In the genomic region with DNA sequence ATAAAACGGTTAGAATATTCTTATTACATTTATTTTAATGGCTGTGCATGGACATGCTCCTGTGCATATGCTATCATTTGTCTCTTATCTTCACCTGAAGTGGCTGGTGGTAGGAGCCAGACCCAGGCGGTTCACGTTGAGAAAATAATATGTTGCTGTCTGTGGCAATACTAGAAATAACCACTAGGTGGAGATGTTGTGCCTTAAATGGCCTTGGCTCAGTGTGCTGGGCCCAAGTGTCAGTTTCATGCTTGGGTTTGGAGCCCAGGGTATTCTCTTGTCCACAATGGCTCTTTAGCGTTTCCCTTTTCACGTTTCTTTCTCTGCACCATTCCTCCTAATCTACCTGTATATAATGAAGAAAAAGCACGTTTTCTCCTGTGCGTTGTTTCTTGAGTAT, we compare ENCODE assay signal across 8 mouse cellular contexts.
A peak's percentile ranks its signal among the peaks of the same experiment; 100 is the strongest.
DNase-seq lines count a peak whose midpoint lies in the region; ATAC-seq and TF ChIP-seq lines count a peak whose summit lies in the region.
"Had no signal": no experiment of that assay in that cellular context is flagged by ENCODE, and none has a peak within 500 bp of the region (broad histone marks: within the 10 kb centered on the region; RNA-seq: fewer than 3 reads in every experiment).

No protein-coding gene starts in this region.

- no peak overlapping the region for H3K4me2 ChIP-seq in kidney, postnatal 0 days (ENCODE audit: low read length)
- no peak overlapping the region for H3K4me2 ChIP-seq in liver, embryonic 14.5 days (ENCODE audit: low read depth)
- H3K4me2 ChIP-seq: lung, embryonic 15.5 days had no signal

- DNase-seq in CD8-positive naive resting alpha-beta T cell, adult 2 months (ENCODE audit: low read depth in 2 of 2, low spot score in 2 of 2) = peak; percentile 13 to 48
- peak; percentile 84 for DNase-seq in MEL (ENCODE audit: low read depth, low spot score)
- peak; percentile 85 to 95 for DNase-seq in cerebellum, postnatal 10 days
- peak; percentile 21 to 71 for DNase-seq in frontal cortex, postnatal 36 days (ENCODE audit: low spot score in 2 of 2)
- DNase-seq in kidney, postnatal 0 days (ENCODE audit: low spot score) = peak; percentile 92
- DNase-seq in liver, embryonic 14.5 days (ENCODE audit: low read depth in 3 of 3, low spot score in 3 of 3) = peak; percentile 47 to 51 (median 49)
- DNase-seq in retina, embryonic 14.5 days (ENCODE audit: low spot score) = peak; percentile 95

- H3K79me2 ChIP-seq in MEL (ENCODE audit: control insufficient read depth, insufficient read depth, low read length, poor library complexity) = no peaks in the 10 kb centered on the region

- WGBS in kidney, postnatal 0 days = 20% methylated on average over 7 of the region's 7 CpGs
- WGBS in liver, embryonic 14.5 days (ENCODE audit: insufficient replicate concordance) = 16% methylated on average over 7 of the region's 7 CpGs

- no peak for TF ChIP-seq EP300 in MEL (IDR thresholded peaks at IDR 0.05; ENCODE audit: low read depth in 1 of 2, low read length in 2 of 2)
- no peak for TF ChIP-seq EP300 in liver, embryonic 14.5 days (IDR thresholded peaks at IDR 0.05; ENCODE audit: low read depth)

- TF ChIP-seq CTCF in MEL (IDR thresholded peaks at IDR 0.05 in 2 of 3, conservative IDR thresholded peaks at IDR 0.05 in 1 of 3; ENCODE audit: control insufficient read depth in 1 of 3, insufficient read depth in 1 of 3, low read depth in 2 of 3, low read length in 3 of 3, poor library complexity in 1 of 3, severe bottlenecking in 1 of 3) = peak; percentile 62 to 90 (median 73)
- peak; percentile 97 for TF ChIP-seq CTCF in kidney, postnatal 0 days (IDR thresholded peaks at IDR 0.05; ENCODE audit: low read depth)
- TF ChIP-seq CTCF in liver, embryonic 14.5 days (IDR thresholded peaks at IDR 0.05; ENCODE audit: low read depth) = peak; percentile 89

- no peak; the same call in 1 of the 2 replicates for ATAC-seq in kidney, postnatal 0 days (replicated peaks; ENCODE audit: low FRiP score, low read depth)
- no peak for ATAC-seq in liver, embryonic 14.5 days (ENCODE audit: insufficient read depth)

- H3K9me3 ChIP-seq in MEL (replicated peaks; ENCODE audit: insufficient read depth, low read length) = no peaks in the 10 kb centered on the region
- no peaks in the 10 kb centered on the region for H3K9me3 ChIP-seq in kidney, postnatal 0 days (replicated peaks; ENCODE audit: low read length)
- H3K9me3 ChIP-seq in liver, embryonic 14.5 days (ENCODE audit: control insufficient read depth, low read length) = no peaks in the 10 kb centered on the region
- H3K9me3 ChIP-seq: lung, embryonic 15.5 days had no signal

- TF ChIP-seq POLR2A in MEL (IDR thresholded peaks at IDR 0.05; ENCODE audit: control insufficient read depth in 1 of 2, insufficient read depth in 1 of 2, low read depth in 1 of 2, low read length in 2 of 2, poor library complexity in 1 of 2) = no peak

- H3K9ac ChIP-seq in MEL (ENCODE audit: control insufficient read depth, low read depth, low read length, poor library complexity, severe bottlenecking) = no peak overlapping the region
- H3K9ac ChIP-seq in kidney, postnatal 0 days (ENCODE audit: low read depth, low read length) = no peak overlapping the region
- no peak overlapping the region for H3K9ac ChIP-seq in liver, embryonic 14.5 days (replicated peaks)
- H3K9ac ChIP-seq: lung, embryonic 15.5 days had no signal

- peak; percentile 91 for TF ChIP-seq RAD21 in MEL (IDR thresholded peaks at IDR 0.05; ENCODE audit: low read depth, low read length)

- H3K27me3 ChIP-seq in MEL (ENCODE audit: control insufficient read depth in 1 of 2, insufficient read depth in 2 of 2, low read length in 2 of 2) = peaks cover 0 to 2% of the 10 kb centered on the region in 2 experiments; a peak in 1 of 4 replicates
- peaks cover 7% of the 10 kb centered on the region; the same call in 1 of the 2 replicates for H3K27me3 ChIP-seq in kidney, postnatal 0 days (ENCODE audit: insufficient read depth, low read length)
- H3K27me3 ChIP-seq in liver, embryonic 14.5 days (ENCODE audit: control insufficient read depth, insufficient read depth, low read length) = no peaks in the 10 kb centered on the region

- H3K4me3 ChIP-seq in MEL (ENCODE audit: control insufficient read depth in 1 of 2, insufficient read depth in 1 of 2, low read depth in 2 of 2, low read length in 2 of 2) = no peak overlapping the region
- H3K4me3 ChIP-seq in kidney, postnatal 0 days (replicated peaks; ENCODE audit: low read depth, low read length) = no peak overlapping the region
- H3K4me3 ChIP-seq in liver, embryonic 14.5 days (ENCODE audit: insufficient read depth in 1 of 2, low read depth in 2 of 2, low read length in 2 of 2) = no peak overlapping the region
- H3K4me3 ChIP-seq: lung, embryonic 15.5 days had no signal

- no peaks in the 10 kb centered on the region for H3K36me3 ChIP-seq in MEL (ENCODE audit: control insufficient read depth in 1 of 2, insufficient read depth in 2 of 2, low read length in 2 of 2)
- no peaks in the 10 kb centered on the region for H3K36me3 ChIP-seq in kidney, postnatal 0 days (ENCODE audit: insufficient read depth, low read length)
- H3K36me3 ChIP-seq in liver, embryonic 14.5 days (replicated peaks; ENCODE audit: control insufficient read depth, insufficient read depth, low read depth) = no peaks in the 10 kb centered on the region
- H3K36me3 ChIP-seq: lung, embryonic 15.5 days had no signal

- H3K27ac ChIP-seq in MEL (ENCODE audit: control insufficient read depth, low read depth, low read length) = no peak overlapping the region
- no peak overlapping the region for H3K27ac ChIP-seq in kidney, postnatal 0 days
- no peak overlapping the region for H3K27ac ChIP-seq in liver, embryonic 14.5 days
- H3K27ac ChIP-seq: lung, embryonic 15.5 days had no signal

- H3K4me1 ChIP-seq in MEL (ENCODE audit: control insufficient read depth in 1 of 2, insufficient read depth in 2 of 2, low read length in 2 of 2) = no peaks in the 10 kb centered on the region
- H3K4me1 ChIP-seq in kidney, postnatal 0 days (replicated peaks; ENCODE audit: insufficient read depth, low read length) = no peaks in the 10 kb centered on the region
- no peaks in the 10 kb centered on the region for H3K4me1 ChIP-seq in liver, embryonic 14.5 days (replicated peaks; ENCODE audit: control insufficient read depth in 2 of 2, insufficient read depth in 2 of 2, low read length in 1 of 2)
- H3K4me1 ChIP-seq: lung, embryonic 15.5 days had no signal

TF ChIP-seq in MEL, 35 proteins besides CTCF, POLR2A, EP300 and RAD21:
- TF ChIP-seq ZC3H11A (IDR thresholded peaks at IDR 0.05; ENCODE audit: low read depth, low read length) (peak; percentile 69), NELFE (IDR thresholded peaks at IDR 0.05; ENCODE audit: low read depth, low read length) (no peak), SMC3 (IDR thresholded peaks at IDR 0.05; ENCODE audit: low read depth, low read length) (peak; percentile 85), GATA1 (IDR thresholded peaks at IDR 0.05; ENCODE audit: low read depth, low read length) (0 out of 2 replicates have a peak, but pooled peaks have one; percentile 9)

Comparison
In these comparisons a context has a peak if more than half of its experiments do, and no peak if none do; other contexts are left out.
1. DNase-seq: peak in every context shown above with its lines; median percentile 95 in retina, embryonic 14.5 days; 92 in kidney, postnatal 0 days; 90 in cerebellum, postnatal 10 days; 84 in MEL; 49 in liver, embryonic 14.5 days; 46 in frontal cortex, postnatal 36 days; 30 in CD8-positive naive resting alpha-beta T cell, adult 2 months.